Mouse (Mus musculus): ENCODE measurements at regions not wholly inside any gene's neighbourhood (a gene's known extent, or its start where the extent isn't known, plus 50 kb on each side); places are given as distances from the start of the nearest gene placed in this dataset.

DNA sequence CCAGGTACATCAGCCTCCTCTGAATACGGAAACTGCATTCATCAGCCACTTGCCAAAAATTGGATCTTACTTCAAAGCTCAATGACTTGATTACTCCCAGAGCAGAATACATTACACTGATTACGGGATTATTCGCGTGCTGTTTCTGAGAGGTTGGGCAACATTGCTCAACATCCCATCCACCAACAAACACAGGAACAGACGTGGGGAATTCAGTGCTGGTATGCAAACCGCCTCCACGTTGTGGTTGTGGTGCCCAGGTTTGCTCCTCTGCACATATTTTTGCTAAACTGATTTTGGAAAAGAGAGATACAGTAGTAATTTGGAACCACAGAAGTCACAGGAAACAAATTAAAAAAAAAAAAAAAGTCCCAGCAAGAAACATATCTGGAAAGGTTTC is 266.9 kb downstream of the Dhx15 start:
- no peak for DNase-seq (ENCODE audit: low read depth, low spot score)

DNA sequence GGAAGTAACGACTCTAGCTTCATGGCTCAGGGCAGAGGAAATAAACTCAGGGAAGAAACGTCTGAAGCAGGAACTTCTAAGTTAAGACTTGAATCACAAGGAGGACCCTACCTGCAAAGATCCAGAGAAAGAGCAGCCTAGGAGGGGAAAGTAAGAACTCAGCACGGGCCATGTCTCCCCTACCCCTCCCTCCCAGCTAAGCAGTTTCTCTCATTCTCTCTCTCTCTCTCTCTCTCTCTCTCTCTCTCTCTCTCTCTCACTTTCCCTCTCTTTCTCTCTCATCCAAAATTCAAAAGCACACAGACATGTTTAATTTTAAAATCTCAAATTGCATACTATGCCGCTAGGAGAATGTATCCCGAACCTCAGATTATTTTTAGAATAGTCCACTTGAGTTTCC is 267.3 kb downstream of the Dhx15 start:
- no peak for DNase-seq (ENCODE audit: low read depth, low spot score)

DNA sequence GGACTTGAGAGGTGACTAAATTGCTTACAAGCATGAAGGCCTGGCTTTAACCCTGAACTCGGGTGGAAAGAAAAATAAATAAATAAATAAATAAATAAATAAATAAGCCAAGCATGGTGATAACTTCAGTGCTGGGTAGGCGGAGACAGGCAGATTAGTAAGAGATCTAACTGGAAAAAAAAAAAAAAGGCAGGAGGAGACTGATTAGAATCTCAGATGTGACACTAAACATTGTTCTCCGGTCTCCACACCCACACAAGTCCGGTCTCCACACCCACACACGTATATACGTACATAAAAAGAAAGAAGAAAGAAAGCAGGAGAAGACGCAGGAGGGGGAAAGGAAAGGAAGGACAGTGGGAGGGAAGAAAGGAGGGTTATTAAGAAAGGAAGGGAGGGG is 267.8 kb downstream of the Dhx15 start:
- DNase-seq (ENCODE audit: low read depth, low spot score): no peak

DNA sequence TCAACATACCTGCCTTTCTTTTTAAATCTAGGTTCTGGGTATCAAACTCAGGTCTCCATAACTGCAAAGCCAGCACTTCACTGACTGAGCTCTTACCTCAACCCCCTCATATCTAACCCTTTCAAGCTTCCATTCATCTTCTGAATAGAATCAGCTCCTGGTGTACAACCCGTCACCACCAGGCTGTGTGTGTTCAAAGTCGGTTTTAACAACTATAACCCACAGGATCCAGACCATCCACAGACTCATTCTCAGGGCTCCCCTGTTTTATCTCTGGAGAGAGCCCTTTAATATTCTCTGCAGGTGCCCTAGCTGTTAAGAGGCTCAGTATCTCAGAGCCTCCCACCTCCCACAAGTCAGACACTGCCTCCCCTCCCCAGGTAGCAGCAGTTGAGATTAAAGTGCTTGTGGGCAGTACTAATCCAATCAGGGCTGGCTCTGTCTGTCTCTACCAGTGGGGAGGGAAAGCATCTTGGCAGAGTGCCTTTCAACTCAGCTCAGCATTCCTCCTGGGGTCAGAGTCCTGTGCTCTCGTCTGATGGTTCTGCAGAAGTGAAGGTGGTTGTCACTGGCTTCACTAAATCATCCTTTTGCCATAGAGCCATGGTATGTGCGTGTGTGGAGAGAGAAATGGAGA is 272.4 kb downstream of the Dhx15 start:
- DNase-seq (ENCODE audit: low read depth, low spot score): no peak

DNA sequence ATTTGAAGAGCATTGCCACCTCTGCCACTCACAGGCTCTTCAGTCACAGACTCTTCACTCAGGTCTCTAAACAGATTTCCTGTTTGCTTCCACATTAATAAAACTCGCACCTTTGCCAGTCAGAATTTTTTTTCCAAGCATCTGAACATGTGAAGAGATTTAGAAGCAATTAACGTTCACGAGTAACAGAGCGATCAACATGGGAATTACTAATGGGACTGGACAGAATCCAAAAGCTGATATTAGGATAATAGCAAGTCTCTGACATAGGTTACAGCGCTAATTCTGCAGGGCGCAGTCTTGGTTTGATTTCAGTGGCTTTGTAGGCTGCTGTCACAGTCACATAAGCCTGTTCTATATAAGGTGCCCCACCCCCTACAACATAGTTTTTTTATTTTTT is 275.6 kb downstream of the Dhx15 start:
- DNase-seq (ENCODE audit: low read depth, low spot score): no peak

DNA sequence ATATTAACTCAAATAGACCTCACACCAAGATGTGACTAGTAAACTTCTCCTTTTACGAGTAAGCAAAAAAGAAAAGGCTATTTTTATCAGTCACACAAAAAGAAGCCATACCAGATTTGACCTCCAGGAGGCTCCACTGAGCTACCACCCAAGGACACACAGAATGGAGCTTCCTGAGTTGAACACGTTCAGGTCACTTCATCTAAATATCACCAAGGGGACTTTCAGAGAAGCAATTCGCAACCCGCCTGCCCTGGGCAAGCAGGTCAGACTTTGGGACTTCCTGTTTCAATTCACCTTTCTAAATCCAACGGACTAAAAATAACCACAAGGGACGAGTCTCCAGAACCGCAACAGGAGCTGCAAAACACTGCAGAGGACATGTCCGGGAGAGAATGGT is 281.5 kb downstream of the Dhx15 start:
- no peak for DNase-seq (ENCODE audit: low read depth, low spot score)

DNA sequence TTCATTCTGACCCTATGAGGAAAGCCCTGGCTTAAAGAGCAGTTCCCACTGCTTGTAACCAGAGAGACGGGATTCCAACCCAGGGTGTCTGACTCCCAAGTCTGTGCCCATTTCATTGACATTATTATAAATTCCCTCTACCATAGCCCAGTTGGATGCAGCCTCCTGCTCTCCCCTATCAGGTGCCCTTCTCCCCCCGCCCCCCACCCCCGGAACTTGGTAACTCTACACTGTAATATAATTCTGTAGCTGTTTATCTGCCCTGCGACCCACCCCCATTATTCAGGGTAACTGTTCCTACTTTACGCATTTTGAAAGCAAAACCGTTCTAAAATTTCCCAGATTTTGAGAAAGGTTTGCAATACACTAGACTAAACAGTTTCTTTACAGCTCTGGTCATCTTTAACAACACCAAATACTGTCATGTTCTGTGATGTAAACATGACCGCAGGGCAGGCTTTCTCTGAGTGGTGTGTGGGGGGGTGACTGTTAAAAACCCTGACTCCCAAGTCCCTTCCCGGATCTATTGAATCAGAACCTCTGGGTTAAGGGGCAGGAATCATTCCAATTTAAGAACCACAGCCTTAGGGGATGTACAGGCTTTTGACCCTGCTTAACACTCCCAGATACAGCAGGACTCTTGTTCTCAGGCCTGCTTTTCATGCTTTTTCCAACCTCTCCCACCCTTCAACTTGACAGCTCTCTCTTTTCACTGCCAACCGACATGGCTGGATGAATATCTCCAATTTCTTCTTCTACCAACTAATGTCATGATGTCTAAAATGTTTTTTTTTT is 283.8 kb downstream of the Dhx15 start:
- no peak for DNase-seq (ENCODE audit: low read depth, low spot score)

DNA sequence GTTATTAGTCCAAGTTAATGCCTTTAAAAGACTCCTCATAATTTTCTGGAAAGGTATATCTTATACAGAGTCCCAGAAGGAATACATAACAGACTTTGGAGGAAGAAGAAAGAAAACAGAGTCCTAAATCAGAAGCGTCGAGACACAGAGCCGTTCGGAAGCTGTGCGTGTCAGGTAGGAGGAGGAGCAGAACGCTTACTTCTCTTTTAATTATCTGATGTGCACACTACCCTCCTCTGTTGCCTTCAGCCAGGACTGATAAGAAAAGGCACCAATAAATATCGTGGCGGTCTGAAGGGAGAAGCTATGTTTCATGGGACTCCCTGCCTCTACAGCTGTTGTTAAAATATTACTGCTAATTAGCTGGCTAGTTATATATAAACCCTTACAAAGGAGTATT is 296.2 kb downstream of the Dhx15 start:
- DNase-seq (ENCODE audit: low read depth, low spot score): no peak

DNA sequence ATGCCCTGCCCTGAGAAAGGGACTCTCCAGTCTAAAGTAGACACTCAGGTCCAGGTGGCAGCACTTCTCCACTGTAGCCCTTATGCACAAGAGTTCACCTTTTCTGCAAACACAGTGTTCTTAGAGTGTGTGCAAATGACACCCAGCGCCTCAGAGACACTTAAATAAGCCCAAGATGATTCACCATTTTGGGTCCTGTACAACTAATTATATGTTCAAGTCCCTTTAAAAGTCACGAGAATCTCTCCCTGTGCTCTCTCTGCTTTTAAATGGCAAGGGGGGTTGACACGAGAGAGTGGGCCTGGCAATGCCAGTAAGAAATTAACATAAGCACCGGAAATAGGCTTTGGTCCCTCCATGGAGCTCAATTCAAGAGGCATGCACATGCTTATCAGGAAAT is 299.0 kb downstream of the Dhx15 start:
- no peak for DNase-seq (ENCODE audit: low read depth, low spot score)

DNA sequence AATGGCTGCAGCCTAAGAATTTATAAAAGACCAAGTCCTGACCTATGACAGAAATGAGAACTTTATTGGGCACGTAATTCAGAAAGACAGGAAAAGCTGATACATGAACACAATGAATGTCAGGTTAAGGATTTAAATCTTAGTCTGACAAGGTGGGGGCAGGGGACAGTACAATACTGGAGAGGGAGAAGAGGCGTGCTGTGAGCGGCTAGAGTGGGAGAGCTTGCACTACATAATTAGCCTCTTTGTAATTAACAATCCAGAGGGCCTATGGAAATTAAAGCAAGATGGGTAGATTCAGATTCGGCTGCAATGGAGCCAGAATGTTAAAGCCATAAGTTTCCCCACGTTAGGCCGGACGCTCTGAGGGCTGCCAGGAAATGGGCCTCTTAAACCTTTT is 301.9 kb downstream of the Dhx15 start:
- no peak for DNase-seq (ENCODE audit: low read depth, low spot score)

DNA sequence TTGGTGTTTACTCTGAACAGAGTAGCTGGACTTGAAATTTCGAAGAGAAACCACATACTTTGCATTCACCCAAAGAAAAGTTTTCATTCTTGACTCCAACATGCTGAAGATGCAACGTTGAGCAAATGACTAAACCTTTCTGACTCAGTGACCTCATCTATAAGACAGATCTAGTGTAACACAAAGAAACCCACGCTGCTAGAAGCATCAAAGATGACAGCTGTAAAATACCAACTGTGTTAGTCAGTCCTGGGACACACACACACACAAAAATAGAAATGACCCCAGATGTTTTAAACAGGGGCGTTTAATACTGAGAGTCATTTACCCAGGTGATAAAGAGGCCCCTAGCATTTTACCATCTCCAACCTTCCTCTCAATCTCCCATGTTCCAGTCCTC is 307.7 kb downstream of the Dhx15 start:
- no peak for DNase-seq (ENCODE audit: low read depth, low spot score)

DNA sequence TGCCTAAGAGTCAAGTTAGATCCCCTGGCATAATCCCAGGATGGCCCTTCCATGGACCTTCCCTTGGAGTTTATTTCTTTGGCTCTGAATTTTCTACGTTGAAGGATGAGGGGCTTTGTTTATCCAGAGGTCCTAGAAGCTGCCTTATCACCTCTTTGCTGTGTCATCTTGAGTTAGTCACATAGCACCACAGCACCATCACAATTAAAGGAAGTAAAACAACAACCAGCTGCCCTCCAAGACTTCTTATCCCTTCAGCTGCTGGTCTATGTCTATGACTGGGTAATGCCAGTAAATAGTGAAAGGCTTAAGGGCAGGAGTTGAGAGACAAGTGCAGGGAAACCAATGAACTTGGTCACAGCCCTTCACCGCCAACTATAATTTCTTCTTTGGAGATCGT is 308.1 kb downstream of the Dhx15 start:
- DNase-seq (ENCODE audit: low read depth, low spot score): no peak

DNA sequence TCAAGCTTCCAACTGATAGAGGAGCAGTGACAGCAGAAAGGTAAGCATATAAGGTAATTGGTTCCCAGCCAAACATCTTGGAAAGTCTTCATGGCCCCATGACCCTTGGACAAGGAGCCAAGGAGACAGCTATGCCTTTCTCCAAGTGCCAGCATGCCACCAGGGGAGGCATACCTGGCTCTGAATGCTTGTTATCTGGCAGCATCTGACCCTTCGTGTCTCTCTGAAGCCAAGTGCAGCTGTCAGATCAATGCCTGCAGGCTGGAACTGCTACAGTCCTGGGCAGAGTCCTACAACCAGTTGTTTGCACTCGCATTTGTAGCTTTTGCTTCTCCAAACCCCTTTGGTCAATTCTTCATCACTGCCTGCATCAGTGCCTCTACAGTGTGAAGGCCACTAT is 309.3 kb upstream of the Ppargc1a start:
- no peak for DNase-seq (ENCODE audit: low read depth, low spot score)

DNA sequence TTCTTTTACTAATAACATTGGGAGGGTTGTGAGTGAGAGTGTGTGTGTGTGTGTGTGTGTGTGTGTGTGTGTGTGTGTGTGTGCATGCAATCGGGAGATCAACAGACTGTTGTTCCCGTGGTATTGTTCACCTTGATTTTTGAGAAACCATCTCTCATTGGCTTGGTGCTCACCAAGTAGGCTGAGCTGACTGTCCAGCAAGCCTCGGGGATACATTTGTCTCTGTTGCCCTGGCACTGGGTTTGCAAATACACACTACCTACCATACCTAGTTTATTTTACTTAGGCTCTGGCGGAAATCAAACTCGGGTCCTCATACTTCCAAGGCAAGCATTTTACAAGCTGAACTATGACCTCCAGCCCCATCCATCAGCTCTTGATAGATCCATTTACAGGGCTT is 306.0 kb upstream of the Ppargc1a start:
- no peak for DNase-seq (ENCODE audit: low read depth, low spot score)

DNA sequence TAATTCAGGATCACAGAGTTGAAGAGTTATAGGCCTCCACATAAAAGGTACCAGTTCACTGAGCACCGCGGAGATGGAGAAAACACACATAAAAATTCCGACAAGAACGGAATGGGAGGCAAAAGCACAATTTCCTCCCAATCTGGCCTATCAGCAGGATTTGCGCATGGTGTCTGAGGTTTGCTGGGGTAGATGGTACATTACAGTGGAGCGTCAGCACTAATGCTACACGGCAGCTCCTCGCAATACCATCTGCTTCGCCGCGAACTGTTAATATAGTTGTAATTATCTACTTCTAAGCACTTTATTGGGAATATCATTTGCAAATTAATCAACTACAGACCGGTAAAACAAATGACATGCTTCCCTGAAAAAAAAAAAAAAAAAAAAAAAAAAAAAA is 304.2 kb upstream of the Ppargc1a start:
- no peak for DNase-seq (ENCODE audit: low read depth, low spot score)

DNA sequence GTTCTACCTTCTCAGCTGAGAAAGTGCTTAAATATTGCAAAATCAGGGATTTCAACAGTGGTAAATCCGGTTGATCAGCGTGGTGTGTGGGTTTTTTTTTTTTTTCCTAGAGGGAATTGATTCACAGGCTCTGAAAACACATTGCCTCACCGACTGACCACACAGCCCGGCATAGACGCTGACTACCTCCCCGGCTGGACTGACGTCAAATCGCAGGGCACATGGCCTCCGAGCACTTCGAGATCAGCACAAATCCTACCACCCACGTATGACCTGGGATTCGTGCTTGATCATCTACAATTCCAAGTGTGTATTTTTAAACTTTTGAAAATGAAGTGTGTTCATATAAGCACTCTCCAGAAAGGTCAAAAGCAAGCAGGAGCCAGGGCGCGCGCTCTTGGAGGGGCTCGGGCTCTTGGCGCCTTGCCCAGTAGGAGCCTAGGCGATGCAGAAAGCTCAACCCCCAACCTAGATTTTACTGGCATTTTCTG is 300.7 kb upstream of the Ppargc1a start:
- no peak for DNase-seq (ENCODE audit: low read depth, low spot score)

DNA sequence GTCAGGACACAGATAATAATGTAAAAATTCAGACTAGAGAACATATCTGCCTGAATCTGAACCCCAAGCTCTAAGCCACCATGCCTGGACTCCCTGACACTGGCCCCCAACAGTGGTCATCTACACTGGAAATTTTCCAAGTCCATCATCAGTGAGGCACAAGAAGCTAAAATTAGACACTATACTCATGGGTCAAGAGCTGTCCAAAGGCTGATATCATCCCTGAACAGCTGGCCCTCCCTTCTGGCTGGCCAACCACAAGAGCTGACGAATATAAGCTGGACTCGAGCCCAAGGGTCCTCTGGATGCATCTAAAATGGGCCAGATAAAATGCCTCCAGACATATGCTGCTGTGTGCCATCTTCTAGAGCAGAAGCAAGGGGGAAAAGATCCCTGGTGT is 298.5 kb upstream of the Ppargc1a start:
- no peak for DNase-seq (ENCODE audit: low read depth, low spot score)

DNA sequence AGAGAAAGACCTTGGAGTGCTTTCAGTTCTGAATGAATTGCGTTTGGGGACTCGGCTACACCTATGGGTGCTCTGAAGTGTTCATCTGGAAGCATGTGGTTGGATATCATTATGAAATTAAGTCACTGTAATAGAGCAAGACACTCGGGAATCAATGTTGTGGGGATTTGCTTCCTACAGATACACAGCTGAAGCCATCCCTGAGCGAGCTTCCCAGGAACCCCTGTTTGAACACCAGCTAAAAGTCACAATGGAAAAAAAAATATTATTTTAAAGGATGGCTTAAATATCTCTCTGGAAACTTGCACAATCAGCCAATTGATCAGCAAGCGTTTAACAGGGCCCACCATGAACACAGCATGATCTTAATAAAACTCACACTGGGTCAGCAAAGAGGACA is 293.0 kb upstream of the Ppargc1a start:
- no peak for DNase-seq (ENCODE audit: low read depth, low spot score)

DNA sequence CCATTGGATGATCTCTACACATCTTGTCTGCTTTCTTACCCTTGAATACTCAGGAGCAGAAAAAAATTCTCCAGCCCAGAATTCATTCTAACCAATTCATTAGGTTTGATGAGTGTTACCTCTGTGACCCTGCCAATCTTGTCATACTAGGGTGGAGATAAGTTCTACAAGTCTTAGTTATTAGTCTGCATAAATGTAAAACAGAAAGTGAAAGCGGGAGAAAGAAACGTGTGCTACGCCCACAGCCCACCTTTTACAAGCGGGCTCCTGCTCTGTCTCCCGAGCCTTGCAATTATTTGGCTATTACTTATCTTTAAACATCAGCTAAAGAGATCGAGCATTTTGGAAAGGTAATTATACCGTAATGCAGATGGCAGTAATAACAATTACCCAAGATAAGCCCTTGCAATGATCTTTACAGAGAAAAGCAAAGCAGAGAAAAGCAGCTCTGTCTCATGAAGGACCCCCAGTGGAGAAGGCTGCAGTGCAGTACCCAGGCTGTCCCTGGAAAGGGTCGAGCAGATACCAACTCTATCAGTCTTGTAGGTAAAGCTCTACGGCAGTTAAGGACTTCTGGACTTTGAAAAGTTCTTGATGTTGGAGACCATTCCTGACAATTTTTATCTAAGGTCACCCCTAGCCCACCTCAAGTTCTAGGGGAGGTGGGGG is 286.1 kb upstream of the Ppargc1a start:
- no peak for DNase-seq (ENCODE audit: low read depth, low spot score)

DNA sequence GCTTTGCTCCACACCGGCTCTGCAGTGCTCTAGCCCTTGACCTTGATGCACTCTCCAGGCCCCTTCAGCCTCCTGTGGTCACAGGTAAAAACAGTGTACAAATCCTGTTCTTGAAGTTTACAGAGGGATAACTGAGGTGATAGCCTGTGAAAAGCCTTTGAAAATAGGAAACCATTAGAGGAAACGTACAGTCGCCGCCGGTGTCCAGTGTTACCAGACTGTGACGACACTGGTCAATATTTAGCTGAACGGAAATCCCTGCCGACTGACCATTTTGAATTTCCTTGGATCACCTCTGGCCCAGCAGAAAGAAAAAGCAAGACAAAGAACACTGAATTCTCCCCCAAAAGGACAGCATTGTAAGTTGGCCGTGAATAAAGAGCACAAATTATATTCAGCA is 282.6 kb upstream of the Ppargc1a start:
- DNase-seq (ENCODE audit: low read depth, low spot score): no peak

DNA sequence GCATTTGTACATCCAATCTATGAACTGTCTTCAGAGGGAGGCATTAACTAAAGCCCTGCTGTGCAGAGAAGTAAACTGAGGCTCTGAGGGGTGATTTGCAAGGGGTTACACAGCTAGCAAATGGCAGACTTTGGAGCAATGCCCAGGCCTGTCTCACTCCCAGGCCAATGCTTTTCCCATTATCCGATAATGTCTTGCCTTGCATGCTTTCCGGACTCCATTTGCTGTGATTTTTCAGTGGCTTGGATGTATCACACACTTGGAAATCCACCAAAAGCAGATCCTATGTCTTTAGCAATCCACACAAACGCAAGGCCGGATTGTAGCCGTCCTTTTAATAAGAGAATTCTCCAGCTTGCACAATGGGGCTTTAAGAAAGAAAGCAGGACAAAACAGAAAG is 281.7 kb upstream of the Ppargc1a start:
- no peak for DNase-seq (ENCODE audit: low read depth, low spot score)

DNA sequence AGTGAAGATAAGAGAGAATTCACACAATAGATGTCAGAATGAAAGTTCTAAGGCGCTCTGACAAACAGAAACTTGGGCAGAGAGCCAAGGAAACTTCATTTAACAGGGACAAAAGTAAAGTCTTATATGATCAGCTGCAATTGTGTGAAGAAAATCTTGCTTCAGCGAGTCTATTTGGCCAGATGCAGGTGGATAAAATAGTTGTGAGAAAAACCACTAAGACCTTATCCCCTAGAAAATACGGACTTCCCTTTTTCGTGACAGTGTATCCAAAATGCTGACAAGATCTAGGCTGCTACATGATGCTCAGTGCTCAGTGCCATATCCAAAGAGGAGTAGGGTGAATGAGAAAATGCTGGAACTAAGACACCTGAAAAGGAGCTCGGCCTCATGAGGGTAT is 274.7 kb upstream of the Ppargc1a start:
- no peak for DNase-seq (ENCODE audit: low read depth, low spot score)

DNA sequence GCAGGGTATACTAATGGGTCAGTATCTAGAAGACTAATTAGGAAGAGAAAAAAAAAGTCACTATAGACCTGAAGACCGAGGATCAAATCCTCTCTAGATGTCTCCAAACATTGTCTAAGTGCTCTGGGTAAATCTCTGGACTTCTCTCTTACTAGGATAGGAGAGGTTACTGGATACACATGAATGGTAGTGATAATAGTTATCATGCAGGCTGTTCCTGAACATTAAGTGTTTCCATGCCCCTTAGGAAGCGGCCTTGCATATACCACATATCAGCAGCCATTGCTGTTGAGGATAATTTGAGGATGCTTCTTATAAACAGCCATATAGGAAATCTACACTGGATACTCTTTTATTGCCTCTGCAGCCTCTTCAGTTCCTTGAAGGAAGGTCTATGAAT is 274.2 kb upstream of the Ppargc1a start:
- no peak for DNase-seq (ENCODE audit: low read depth, low spot score)

Measured in brain, embryonic 18.5 days (tissue).